Mouse (Mus musculus): ENCODE results near the gene Krt19. TPM values are rescaled to one million over a fixed set of nuclear protein-coding genes. Genes with fewer than 3 reads are reported as not detected.

The Krt19 gene
- polyA plus RNA-seq, 1 experiment from 2014 or later = 374 TPM

- no peak overlapping the region for H3K27ac ChIP-seq (ENCODE audit: low read depth)
- H3K4me1 ChIP-seq (replicated peaks; ENCODE audit: control insufficient read depth, insufficient read depth, low read length) = no peaks in the 10 kb centered on the region
- no peak overlapping the region for H3K4me3 ChIP-seq (ENCODE audit: low read depth, low read length)
- H3K9ac ChIP-seq (ENCODE audit: low read length) = no peak overlapping the region
- H3K36me3 ChIP-seq (ENCODE audit: control insufficient read depth, insufficient read depth, low read length) = no peaks in the 10 kb centered on the region
- 69% methylated on average over 7 of the region's 7 CpGs for WGBS
- H3K4me2 ChIP-seq (ENCODE audit: low read length) = no peak overlapping the region
- ATAC-seq (replicated peaks; ENCODE audit: low FRiP score, low TSS enrichment, low read depth) (no peak), DNase-seq (ENCODE audit: low spot score) (no peak)
- H3K9me3 ChIP-seq (ENCODE audit: control insufficient read depth, low read length) = no peaks in the 10 kb centered on the region
- no peaks in the 10 kb centered on the region for H3K27me3 ChIP-seq (replicated peaks; ENCODE audit: control insufficient read depth, insufficient read depth, low read length)
These were observed 23.6 kb downstream of the Krt19 start for GRCm38 (mm10) chr11:100124901-100125300.

- Histone ChIP-seq H3K4me2 (ENCODE audit: low read length) (no peak within 1 kb of the TSS), H3K27me3 (replicated peaks; ENCODE audit: control insufficient read depth, insufficient read depth, low read length) (no peaks in the 10 kb centered on the region), H3K4me1 (replicated peaks; ENCODE audit: control insufficient read depth, insufficient read depth, low read length) (no peaks in the 10 kb centered on the region), H3K9me3 (ENCODE audit: control insufficient read depth, low read length) (no peaks in the 10 kb centered on the region), H3K9ac (ENCODE audit: low read length) (no peak within 1 kb of the TSS), H3K36me3 (ENCODE audit: control insufficient read depth, insufficient read depth, low read length) (no peaks in the 10 kb centered on the region), H3K4me3 (ENCODE audit: low read depth, low read length) (no peak within 1 kb of the TSS), H3K27ac (ENCODE audit: low read depth) (no peak within 1 kb of the TSS)
- ATAC-seq (replicated peaks; ENCODE audit: low FRiP score, low TSS enrichment, low read depth) (no peak), DNase-seq (ENCODE audit: low spot score) (no peak)
- WGBS = 79% methylated on average over 3 of the region's 3 CpGs
These were observed 27.0 kb downstream of the Krt19 start, which contains the start of gene Krt13 for GRCm38 (mm10) chr11:100121466-100121865. Krt13 (minus strand) TSS chr11:100121566.

- ATAC-seq (replicated peaks; ENCODE audit: low FRiP score, low TSS enrichment, low read depth) = no peak
- H3K4me3 ChIP-seq (ENCODE audit: low read depth, low read length) = no peak overlapping the region
- H3K9me3 ChIP-seq (ENCODE audit: control insufficient read depth, low read length) = no peaks in the 10 kb centered on the region
- H3K9ac ChIP-seq (ENCODE audit: low read length) = no peak overlapping the region
- H3K4me1 ChIP-seq (replicated peaks; ENCODE audit: control insufficient read depth, insufficient read depth, low read length) = no peaks in the 10 kb centered on the region
- no peaks in the 10 kb centered on the region for H3K27me3 ChIP-seq (replicated peaks; ENCODE audit: control insufficient read depth, insufficient read depth, low read length)
- WGBS = 78% methylated on average over 5 of the region's 5 CpGs
- DNase-seq (ENCODE audit: low spot score) = no peak
- H3K27ac ChIP-seq (ENCODE audit: low read depth) = no peak overlapping the region
- no peak overlapping the region for H3K4me2 ChIP-seq (ENCODE audit: low read length)
- no peaks in the 10 kb centered on the region for H3K36me3 ChIP-seq (ENCODE audit: control insufficient read depth, insufficient read depth, low read length)
These were observed 28.1 kb downstream of the Krt19 start for GRCm38 (mm10) chr11:100120331-100120730.

DNA sequence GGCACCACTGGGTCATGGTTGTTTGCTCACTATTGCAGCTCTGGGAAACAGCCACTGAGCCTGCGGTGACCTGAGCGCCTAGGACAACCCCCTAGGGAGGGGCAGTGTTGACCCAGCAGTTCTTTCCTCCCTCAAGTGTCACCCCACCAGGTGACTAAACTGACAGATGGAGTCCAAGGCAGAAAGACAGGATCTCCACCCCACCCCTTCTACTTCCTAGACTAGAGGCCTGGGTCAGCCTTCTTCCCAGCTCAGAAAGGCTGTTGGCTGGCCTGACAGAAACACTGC lies 34.8 kb downstream of the Krt19 start:
- H3K36me3 ChIP-seq (ENCODE audit: control insufficient read depth, insufficient read depth, low read length) = no peaks in the 10 kb centered on the region
- H3K9ac ChIP-seq (ENCODE audit: low read length) = no peak overlapping the region
- no peak overlapping the region for H3K27ac ChIP-seq (ENCODE audit: low read depth)
- H3K4me3 ChIP-seq (ENCODE audit: low read depth, low read length) = no peak overlapping the region
- no peak for DNase-seq (ENCODE audit: low spot score)
- no peaks in the 10 kb centered on the region for H3K27me3 ChIP-seq (replicated peaks; ENCODE audit: control insufficient read depth, insufficient read depth, low read length)
- 52% methylated on average over 2 of the region's 2 CpGs for WGBS
- H3K9me3 ChIP-seq (ENCODE audit: control insufficient read depth, low read length) = no peaks in the 10 kb centered on the region
- no peak overlapping the region for H3K4me2 ChIP-seq (ENCODE audit: low read length)
- 0 out of 2 replicates have a peak, but pooled peaks have one; percentile 53 for ATAC-seq (replicated peaks; ENCODE audit: low FRiP score, low TSS enrichment, low read depth)
- H3K4me1 ChIP-seq (replicated peaks; ENCODE audit: control insufficient read depth, insufficient read depth, low read length) = no peaks in the 10 kb centered on the region

- no peaks in the 10 kb centered on the region for H3K9me3 ChIP-seq (ENCODE audit: control insufficient read depth, low read length)
- H3K27ac ChIP-seq (ENCODE audit: low read depth) = no peak overlapping the region
- no peak overlapping the region for H3K9ac ChIP-seq (ENCODE audit: low read length)
- no peak overlapping the region for H3K4me2 ChIP-seq (ENCODE audit: low read length)
- H3K4me1 ChIP-seq (replicated peaks; ENCODE audit: control insufficient read depth, insufficient read depth, low read length) = no peaks in the 10 kb centered on the region
- H3K4me3 ChIP-seq (ENCODE audit: low read depth, low read length) = no peak overlapping the region
- no peaks in the 10 kb centered on the region for H3K36me3 ChIP-seq (ENCODE audit: control insufficient read depth, insufficient read depth, low read length)
- no peaks in the 10 kb centered on the region for H3K27me3 ChIP-seq (replicated peaks; ENCODE audit: control insufficient read depth, insufficient read depth, low read length)
- 0 out of 2 replicates have a peak, but pooled peaks have one; percentile 64 for ATAC-seq (replicated peaks; ENCODE audit: low FRiP score, low TSS enrichment, low read depth)
- DNase-seq (ENCODE audit: low spot score) = no peak
- 74% methylated on average over 11 of the region's 11 CpGs for WGBS
These were observed 35.3 kb downstream of the Krt19 start for GRCm38 (mm10) chr11:100112935-100113741.

DNA sequence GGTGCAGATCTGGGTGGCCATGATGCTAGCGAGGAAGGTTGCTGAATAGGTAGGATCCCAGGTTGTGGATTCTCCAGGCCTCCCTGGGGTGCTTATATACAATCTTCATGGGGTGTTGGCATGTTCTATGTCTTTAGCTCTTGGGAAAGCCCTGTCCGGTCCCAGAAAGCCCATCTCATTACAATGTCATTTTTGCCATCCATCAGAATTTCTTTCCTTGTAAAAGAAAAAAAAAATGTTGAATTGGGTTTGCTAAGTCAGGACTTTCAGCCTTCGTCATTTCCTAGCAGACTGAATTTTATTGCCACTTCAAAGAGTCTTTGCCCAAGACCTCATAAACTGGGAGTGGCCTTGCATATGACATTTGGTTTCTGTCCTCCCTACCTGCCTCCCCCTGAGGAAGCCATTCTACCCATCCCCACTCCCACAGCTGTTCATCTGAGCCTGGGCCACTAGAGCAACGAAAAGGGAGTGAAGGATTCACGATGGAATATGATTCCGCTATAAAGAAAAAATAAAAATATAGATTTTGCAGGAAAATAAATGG lies 42.8 kb downstream of the Krt19 start, which contains the start of gene Krt36:
TSS of gene Krt36 (minus strand) at position 51 of the 547 bp plus-strand sequence.
- no peaks in the 10 kb centered on the region for H3K27me3 ChIP-seq (replicated peaks; ENCODE audit: control insufficient read depth, insufficient read depth, low read length)
- 77% methylated on average over 6 of the region's 6 CpGs for WGBS
- H3K4me2 ChIP-seq (ENCODE audit: low read length) = no peak within 1 kb of the TSS
- H3K27ac ChIP-seq (ENCODE audit: low read depth) = no peak within 1 kb of the TSS
- DNase-seq (ENCODE audit: low spot score) = no peak
- no peak for ATAC-seq (replicated peaks; ENCODE audit: low FRiP score, low TSS enrichment, low read depth)
- no peak within 1 kb of the TSS for H3K4me3 ChIP-seq (ENCODE audit: low read depth, low read length)
- H3K9me3 ChIP-seq (ENCODE audit: control insufficient read depth, low read length) = no peaks in the 10 kb centered on the region
- H3K36me3 ChIP-seq (ENCODE audit: control insufficient read depth, insufficient read depth, low read length) = no peaks in the 10 kb centered on the region
- H3K4me1 ChIP-seq (replicated peaks; ENCODE audit: control insufficient read depth, insufficient read depth, low read length) = no peaks in the 10 kb centered on the region
- no peak within 1 kb of the TSS for H3K9ac ChIP-seq (ENCODE audit: low read length)

DNA sequence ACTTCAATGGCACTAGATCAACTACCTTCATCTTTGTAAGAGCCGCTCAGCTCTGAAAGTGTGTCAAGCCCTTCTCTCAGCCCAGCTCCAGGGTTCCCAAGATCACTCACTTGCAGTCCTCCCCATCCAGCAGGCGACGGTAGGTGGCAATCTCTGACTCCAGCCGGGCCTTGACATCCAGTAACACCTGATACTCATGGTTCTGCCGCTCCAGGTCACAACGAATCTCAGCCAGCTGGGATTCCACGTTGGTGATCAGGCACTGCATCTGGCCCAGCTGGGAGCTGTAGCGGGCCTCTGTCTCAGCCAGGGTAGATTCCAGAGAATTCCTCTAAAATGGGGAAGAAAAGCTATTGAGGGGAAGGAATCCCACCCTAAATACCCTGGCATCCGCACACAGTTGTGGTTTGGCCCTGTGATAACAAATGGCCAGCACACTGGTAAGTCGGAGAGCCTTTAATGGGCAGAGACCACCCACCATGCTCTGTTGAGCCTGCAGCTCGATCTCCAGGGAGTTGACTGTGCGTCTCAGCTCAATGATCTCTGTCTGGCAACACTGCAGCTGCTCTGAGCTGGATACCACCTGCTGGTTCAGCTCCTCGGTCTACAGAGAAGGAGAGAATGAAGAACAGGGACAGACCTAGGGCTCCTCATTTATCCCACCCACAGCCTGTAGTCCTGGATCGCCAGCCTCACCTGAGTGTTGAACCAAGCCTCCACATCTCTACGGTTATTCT lies 45.6 kb downstream of the Krt19 start:
- Histone ChIP-seq H3K4me3 (ENCODE audit: low read depth, low read length) (no peak overlapping the region), H3K4me2 (ENCODE audit: low read length) (no peak overlapping the region), H3K4me1 (replicated peaks; ENCODE audit: control insufficient read depth, insufficient read depth, low read length) (no peaks in the 10 kb centered on the region), H3K9ac (ENCODE audit: low read length) (no peak overlapping the region), H3K27me3 (replicated peaks; ENCODE audit: control insufficient read depth, insufficient read depth, low read length) (no peaks in the 10 kb centered on the region), H3K27ac (ENCODE audit: low read depth) (no peak overlapping the region), H3K9me3 (ENCODE audit: control insufficient read depth, low read length) (no peaks in the 10 kb centered on the region), H3K36me3 (ENCODE audit: control insufficient read depth, insufficient read depth, low read length) (no peaks in the 10 kb centered on the region)
- DNase-seq (ENCODE audit: low spot score) (no peak), ATAC-seq (replicated peaks; ENCODE audit: low FRiP score, low TSS enrichment, low read depth) (no peak)
- WGBS = 56% methylated on average over 15 of the region's 15 CpGs

DNA sequence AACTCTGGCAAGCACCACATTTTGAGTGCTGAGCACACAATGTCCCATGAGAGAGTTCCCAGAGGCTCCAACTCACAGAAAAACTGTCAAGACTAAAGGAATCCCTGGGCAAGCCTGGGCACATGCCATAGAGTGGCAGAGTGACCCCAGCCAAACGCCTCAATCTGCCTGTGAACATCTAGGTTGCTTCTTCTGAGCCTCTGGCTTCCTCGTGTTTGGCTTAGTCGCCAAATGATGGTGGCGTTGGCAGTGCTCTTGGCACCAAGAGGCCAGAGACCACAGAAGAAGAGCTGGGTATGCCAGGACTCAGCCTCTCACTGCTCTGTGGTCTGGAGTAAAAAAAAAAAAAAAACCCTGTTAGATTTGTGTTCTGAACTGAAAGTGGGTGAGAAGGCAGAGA lies 48.1 kb downstream of the Krt19 start:
- 79% methylated on average over 4 of the region's 4 CpGs for WGBS
- ATAC-seq (replicated peaks; ENCODE audit: low FRiP score, low TSS enrichment, low read depth) (no peak), DNase-seq (ENCODE audit: low spot score) (no peak)

More for the DNA sequence above, 48.1 kb downstream of the Krt19 start:
- Histone ChIP-seq H3K36me3 (ENCODE audit: control insufficient read depth, insufficient read depth, low read length) (no peaks in the 10 kb centered on the region), H3K27me3 (replicated peaks; ENCODE audit: control insufficient read depth, insufficient read depth, low read length) (no peaks in the 10 kb centered on the region), H3K27ac (ENCODE audit: low read depth) (no peak overlapping the region), H3K9me3 (ENCODE audit: control insufficient read depth, low read length) (no peaks in the 10 kb centered on the region), H3K4me2 (ENCODE audit: low read length) (no peak overlapping the region), H3K4me1 (replicated peaks; ENCODE audit: control insufficient read depth, insufficient read depth, low read length) (no peaks in the 10 kb centered on the region), H3K9ac (ENCODE audit: low read length) (no peak overlapping the region), H3K4me3 (ENCODE audit: low read depth, low read length) (no peak overlapping the region)

Data from intestine, embryonic 14.5 days (tissue).